Mouse (Mus musculus) kidney, postnatal 25 days (tissue): ENCODE data around the gene Masp1.

ENCODE experiments used
- DNase-seq, 2 experiments: peaks; one replicate each; pipeline ENCODE4 v3.0.0; 2021; ENCODE audit warnings: mixed read lengths in 2 of 2

Masp1 gene

GRCm38 (mm10) chr16:23511166-23511935, 9.3 kb downstream of the Masp1 start:
- no peak for DNase-seq

DNA sequence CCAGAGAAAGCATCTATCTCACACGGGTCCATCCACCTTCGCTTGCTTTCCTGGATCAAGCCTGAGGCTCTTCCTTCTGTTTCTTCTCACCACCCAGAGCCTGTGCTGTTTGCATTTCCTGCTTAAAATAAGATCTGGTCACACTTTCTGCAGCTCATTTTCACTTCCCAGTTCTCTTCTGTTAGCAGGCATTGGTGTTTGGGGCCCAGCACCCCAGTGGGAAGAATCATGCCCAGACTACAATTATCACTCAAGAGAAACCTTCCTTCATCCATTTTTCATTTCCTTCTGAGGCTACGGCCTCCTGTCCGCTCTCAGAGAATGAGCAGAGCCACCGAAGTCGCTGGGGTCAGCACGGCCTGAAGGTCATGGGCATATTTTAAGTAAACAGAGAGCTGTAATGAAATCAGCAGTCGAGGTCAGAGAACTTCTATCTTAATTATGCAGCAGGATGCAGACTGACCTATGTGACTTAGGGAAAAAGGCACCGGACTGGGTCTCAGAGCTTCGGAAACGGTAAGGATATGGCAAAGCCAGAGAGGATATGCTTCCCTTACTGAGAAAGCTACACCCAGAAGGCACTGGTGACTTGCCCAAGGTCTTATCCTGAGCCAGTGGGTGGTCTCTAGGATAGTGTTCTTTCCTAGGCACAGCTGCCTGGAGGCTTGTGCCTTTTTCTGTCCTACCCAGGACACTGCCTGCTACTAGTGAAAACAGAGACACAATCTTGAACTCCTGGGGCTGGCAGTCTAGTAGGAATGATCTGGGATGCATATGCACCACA, 14.5 kb downstream of the Masp1 start:
- no peak for DNase-seq

DNA sequence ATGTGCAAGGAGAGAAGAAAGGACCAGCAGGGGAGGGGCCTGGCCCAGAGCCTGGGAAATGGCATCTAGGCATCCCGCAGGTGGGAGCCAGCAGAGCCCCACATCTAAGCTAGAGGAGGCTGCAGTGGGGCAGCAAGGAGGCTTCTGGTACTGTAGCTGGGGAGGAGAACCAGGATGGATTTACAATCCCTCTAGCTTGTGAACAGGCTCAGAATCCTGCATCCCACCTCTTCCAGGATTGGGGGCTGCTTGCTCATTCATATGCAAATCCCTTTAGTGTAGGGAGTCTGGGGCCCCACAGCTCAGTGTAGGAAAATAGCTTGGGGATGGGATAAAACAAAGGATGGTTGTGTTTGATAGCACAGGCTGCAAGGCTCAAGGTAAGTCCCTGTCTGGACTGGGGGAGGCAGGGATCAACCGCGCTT, 16.3 kb downstream of the Masp1 start:
- no peak for DNase-seq

DNA sequence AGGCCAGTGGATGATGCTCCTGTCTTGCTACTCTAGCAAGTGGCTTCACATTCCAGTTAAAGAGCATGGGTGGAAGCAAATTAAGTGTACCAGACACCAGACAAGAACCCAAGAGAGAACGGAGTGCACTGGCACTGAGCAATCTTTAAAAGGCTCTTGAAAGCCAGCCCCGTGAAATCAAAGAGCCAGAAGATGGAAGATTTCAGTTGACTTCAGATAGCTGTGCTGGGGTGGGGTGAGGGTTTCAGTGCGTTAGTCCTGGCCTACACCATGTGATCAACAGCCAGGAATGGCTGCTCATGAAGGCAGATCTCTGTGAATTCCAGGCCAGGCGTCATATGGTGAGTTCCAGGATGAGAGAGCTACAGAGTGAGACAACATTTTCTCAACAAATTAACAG, 17.3 kb downstream of the Masp1 start:
- DNase-seq: no peak

- DNase-seq: no peak
Observed at GRCm38 (mm10) chr16:23502478-23502877, 18.1 kb downstream of the Masp1 start.

- DNase-seq: no peak
Observed at GRCm38 (mm10) chr16:23501288-23501687, 19.3 kb downstream of the Masp1 start.

DNA sequence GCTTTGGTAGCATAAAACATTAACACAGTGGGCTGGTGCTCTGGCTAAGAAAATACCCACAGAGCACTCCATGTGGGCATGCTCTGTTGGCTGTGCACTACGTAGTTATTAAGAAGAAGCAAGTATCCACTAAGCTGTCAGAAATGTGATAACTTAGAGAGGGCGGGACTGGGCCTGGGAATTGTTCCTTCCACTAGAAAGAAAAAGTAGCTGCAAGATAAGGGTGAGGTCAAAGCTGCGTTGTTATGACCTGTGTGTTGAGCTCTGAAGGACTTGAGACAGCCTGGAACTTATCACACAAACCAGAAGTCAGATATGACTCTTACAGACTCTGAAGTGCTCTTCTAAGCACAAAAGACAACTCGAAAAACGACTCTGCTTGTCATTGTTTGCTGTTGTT, 20.1 kb downstream of the Masp1 start:
- no peak for DNase-seq

- DNase-seq: no peak
Observed at GRCm38 (mm10) chr16:23498691-23499131, 21.9 kb downstream of the Masp1 start.

GRCm38 (mm10) chr16:23497881-23498280, 22.7 kb downstream of the Masp1 start:
- no peak for DNase-seq

- no peak for DNase-seq
Observed at GRCm38 (mm10) chr16:23497440-23497839, 23.2 kb downstream of the Masp1 start.

DNA sequence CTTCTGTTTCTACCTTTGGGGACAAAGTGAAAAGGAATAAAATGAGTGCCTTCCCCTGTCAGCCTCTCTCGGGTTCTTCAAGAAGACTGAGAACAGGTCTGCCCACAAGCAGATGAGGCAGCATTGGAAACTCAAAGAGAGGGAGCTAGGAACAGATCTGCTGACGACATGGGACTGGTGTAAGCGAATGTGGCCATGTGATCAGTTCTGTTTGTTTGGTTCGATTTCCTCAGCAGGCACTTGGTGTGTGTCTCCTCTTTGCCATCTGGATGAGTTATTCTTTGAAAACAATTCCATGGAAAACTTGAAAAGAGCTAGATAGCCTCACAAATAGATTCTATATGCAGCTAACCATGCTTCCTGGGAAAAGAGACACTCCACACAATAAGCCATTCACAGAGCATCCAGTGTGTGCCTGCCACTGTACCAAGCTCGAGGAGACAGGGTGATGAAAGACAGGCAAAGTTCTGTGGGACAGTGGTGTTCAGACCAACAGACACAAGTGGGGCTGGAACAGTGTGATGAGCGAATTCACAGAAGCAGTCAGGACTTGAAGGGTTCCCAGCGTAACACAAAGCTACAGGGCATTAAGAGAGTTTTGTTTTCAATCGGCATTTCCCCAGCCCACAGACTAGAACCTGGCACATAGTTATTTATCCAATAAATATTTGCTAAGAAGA, 24.2 kb downstream of the Masp1 start:
- DNase-seq: no peak

DNA sequence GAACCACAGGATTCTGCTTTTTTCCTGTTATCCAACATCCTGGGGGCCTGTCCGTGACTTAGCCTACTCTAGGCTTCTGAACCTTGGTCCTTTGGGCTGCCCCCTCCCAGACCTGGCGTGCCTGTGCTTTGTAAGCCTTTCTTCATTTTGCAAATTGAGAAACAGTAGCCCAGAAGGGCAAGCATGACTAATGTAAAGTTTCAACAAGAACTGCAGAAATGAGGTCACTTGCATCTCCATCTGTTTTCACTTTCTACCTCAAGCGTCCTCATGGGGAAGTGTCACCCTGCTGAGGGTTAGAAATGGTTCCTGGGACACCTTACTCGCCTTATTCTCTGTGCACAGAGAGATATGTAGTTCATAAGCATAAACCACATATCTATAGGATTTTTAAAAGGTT, 27.8 kb downstream of the Masp1 start:
- DNase-seq: no peak

GRCm38 (mm10) chr16:23483292-23483691, 37.3 kb downstream of the Masp1 start:
- no peak for DNase-seq

- DNase-seq: no peak
Observed at GRCm38 (mm10) chr16:23482846-23483245, 37.8 kb downstream of the Masp1 start.

- DNase-seq: no peak
Observed at GRCm38 (mm10) chr16:23482218-23482617, 38.4 kb downstream of the Masp1 start.

- DNase-seq: no peak
Observed at GRCm38 (mm10) chr16:23479872-23480603, 40.6 kb downstream of the Masp1 start.

DNA sequence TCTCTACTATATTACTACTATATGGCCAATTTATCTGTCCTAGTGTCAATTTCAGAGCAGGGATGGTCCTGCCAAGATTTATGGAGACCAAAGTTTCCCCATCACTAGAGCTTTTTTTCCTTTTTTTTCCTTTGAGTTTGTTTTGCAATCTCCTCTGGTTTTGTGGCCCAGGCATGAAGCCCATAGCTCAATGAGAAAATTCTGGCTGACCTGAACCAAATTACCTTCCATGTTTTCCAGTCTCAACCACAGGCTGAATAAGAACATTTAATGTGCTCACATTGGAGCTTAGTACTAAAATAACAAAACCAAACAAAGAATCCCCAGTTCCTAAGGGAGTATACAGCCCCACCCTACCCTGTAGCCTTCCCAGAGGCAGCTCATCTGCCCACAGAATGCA, 44.0 kb downstream of the Masp1 start:
- DNase-seq: no peak

DNA sequence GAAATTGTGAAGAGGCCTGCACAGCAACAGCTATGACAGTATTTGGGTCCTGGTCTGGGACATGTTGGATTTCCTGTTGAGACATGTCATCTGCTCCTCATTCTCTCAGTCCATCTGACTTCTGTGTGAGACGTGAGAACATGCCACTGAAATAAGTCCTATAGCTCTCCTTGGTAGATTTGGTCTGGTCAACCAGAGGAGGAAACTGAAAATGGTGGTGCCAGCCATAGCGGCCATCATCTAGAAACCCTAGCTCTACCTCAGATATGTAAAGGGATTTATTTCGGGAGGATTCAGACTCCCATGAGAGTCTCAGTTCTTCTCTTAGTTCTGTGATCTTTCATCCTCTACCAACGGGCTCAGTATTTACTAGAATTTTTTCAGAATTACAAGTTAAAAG, 45.0 kb downstream of the Masp1 start:
- no peak for DNase-seq

- no peak for DNase-seq
Observed at GRCm38 (mm10) chr16:23472046-23472445, 48.6 kb downstream of the Masp1 start.

- DNase-seq: no peak
Observed at GRCm38 (mm10) chr16:23471551-23471950, 49.1 kb downstream of the Masp1 start.

DNA sequence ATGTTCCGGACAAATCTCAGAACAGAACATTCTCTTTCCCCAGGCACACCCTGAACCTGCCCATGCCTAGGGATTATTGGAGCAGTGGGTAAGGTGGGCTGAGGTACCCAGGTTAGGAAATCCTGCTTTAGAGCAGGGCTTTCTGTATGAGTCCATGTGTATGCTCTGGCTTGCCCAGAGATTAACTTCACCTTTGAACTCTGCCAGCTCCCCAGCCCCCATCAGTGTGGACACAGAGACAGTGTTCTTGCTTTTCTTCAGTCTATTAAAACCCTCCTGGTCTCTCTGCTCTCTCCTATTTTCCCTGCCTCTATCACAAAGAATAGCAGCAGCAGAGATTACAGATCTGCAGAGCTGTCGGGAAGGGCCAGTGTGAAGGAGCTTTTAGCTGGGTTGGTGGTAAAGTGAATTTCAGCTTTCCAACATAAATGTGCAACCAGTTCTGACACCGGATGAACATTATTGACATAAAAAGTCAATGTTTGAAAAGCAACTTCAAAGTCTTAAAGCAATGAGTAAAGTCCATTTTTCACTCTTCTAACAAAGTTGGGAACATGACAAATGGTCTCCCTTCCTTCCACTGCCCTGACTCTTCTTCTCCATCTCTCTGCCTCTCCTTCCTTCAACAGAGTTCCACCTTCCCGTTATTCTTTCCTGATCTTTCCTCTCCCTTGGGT, 56.8 kb downstream of the Masp1 start:
- no peak for DNase-seq

- no peak for DNase-seq
Observed at GRCm38 (mm10) chr16:23458906-23459588, 61.6 kb downstream of the Masp1 start.
